Mouse (Mus musculus) left cerebral cortex, postnatal 4 days (tissue): ENCODE data around the gene Limk1. TPM values are rescaled to one million over a fixed set of nuclear protein-coding genes. Genes with fewer than 3 reads are reported as not detected.
A peak's percentile ranks its signal among the peaks of the same experiment; 100 is the strongest.

ENCODE experiments used
- DNase-seq: peaks from one replicate; pipeline ENCODE4 v3.0.0-alpha.2; 2022
- intact Hi-C: fragments of 180-260 bp; cut with DNase I; formaldehyde crosslinking; loops from one replicate; pipeline ENCODE4 v1.15.1; 2025
- total RNA-seq, 2 experiments: library from RNA; stranded (reverse); gene quantifications; 2 replicates each; pipeline ENCODE4 v1.2.3; 2021

The Limk1 gene
- 10 to 100 TPM; 68.6 to 74.2 TPM for total RNA-seq

DNA sequence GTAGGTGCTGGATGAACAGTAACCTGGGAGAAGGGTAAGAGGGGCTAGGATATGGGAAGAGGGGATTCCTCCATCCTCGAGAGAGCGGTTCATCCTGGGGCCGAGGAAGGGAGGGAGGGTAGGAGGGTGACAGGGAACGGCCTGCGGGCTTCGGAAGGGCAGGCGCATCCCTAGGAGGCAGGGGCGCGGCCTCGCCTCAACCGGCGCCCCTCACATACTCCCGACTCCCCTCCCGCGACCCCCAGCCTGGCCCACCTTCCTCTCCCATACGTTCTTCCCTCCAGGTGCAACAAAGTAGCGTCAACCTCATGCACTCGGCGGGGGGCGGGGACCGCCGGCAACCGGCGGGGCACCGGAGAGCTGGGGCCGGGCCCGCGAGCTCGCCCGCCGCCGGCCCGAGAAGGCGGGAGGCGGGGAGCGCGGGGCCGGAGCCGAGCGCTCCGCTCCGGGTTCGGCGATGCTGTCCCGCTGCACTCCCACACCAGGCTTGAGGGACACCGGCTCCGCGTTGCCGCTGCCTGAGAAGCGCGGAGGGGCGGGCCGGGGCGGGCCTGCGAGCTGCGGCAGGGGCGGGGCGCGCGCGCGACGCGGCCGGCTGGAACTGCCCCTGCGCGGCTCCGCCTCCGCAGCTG is at the start of gene Limk1:
Gene Limk1 (minus strand): TSS at position 513 of the 632 bp plus-strand sequence.
- intact Hi-C loops: no loop called here
- no peak for DNase-seq

DNA sequence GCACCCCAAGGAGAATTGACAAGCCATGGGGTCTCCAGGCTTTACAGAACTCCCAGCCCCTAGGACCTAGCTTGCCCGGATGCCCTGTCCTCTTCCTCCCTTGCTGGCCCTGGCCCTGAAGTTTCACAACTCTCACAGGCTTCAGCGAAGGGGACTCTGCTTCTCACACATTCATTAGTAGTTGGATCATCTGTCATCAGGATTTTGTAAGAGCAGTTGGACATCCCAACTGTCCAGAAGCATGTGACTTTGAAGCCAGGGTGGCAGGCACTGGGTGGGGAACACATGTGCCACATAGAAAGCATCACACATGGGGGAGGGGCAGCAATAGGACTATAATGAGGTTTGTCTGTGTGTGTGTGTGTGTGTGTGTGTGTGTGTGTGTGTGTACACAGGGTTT is 46.5 kb upstream of the Limk1 start:
- DNase-seq: no peak
- intact Hi-C loops: no loop called here

DNA sequence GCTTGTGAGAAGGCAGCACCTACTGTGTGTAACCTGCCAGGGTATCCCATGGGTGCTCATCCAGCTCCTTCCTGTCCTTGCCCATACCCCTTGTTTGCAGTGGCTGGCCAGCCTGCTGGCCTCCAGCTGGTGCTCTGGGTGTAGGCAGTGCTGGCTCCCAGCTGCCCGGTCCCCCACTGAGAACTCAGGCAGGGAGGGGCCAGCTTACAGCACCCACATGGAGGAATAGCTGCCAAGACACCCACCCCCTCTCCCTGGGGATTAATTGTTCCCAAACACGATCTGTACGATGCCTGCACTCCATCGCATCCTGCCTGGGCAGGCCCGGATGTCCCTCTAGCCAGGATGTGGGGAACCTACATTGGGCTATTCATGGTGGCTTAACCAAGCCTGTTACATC is 45.7 kb upstream of the Limk1 start:
- intact Hi-C loops: no loop called here
- no peak for DNase-seq

DNA sequence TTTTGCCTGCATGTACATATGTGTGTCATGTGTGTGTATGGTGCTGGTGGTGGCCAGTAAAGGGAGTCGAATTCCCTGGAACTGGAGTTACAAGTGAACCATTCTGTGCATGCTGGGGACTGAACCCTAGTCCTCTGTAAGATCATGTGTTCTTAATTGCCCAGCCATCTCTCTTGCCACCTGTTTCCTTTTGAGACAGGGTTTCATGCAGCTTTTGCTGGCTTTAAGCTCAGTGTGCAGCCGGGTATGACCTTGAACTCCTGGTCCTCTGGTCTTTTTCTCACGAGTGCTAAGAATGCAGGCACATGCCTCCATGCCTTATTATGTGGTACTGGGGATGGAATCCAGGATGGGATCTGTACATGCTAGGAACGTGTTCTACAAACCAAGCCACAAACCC is 44.8 kb upstream of the Limk1 start:
- DNase-seq: no peak
- intact Hi-C loops: no loop called here

- no peak for DNase-seq
- intact Hi-C loops: no loop called here
These were observed 40.7 kb upstream of the Limk1 start for GRCm38 (mm10) chr5:134729124-134729523.

DNA sequence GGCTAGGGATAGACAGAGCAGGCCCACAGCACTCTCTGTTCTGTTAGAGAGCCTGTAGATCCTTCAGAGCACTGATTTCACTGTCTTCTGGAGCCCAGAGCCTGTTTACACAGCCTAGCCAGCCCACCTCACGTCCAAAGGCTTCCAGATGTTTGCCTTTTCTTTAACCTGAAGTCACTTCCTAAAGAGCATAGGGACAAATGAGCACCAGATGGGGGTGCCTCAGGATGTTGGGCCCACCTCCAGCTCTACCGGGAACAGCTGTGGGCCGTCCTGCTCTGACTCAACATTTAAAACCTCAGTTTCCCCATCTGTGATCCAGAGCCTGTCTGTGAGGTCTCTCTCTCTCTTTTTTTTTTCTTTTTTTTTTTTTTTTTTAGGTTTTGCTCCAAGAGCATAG is 40.1 kb upstream of the Limk1 start:
- DNase-seq: no peak
- intact Hi-C loops: no loop called here

DNA sequence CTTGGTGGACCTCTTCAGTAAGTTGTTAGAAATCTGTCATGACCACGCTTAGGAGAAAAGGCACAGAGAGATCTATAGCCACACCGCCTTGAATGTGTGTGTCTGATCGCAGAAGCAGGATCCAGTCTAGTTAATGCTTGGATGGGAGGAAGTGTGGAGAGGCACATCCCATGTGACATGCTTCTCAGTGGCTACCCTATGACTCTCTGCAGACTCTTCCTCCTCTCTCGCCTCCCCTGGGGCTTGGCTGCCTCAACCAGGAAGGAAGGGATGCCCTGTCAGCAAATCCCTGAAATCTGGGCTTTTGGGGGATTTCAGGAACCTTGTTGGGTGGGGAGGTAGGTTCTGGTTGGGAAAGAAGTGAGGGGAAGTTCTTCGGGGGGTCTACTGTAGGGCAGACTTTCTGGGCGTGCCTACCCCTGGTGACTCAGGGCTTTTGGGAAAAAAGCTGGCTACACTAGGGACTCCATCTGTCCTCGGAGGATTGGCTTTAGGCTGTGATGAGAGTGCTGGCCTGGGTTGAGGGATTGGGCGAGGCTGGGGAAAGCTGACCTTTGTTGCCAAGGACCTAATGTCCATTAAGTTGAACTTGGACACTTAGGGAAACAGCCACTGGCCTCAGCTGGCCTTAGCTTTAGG is 38.7 kb upstream of the Limk1 start:
- no peak for DNase-seq
- intact Hi-C loops: no loop called here

DNA sequence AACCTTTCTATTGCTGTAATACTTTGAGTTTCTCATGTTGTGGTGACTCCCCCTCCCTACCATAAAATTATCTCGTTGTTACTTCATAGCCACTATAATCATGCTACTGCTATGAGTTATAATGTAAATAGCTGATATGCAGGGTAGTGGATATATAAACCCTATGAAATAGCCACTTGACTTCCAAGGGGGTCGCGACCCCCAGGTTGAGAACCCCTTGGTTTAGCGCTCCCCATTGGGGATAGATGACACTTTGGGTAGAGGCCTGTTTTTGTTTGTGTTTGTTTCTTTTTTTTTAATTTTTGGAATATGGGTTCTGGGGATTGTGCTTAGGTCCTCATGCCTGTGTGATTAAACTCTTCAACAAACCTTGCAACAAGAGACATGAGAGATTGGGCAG is 36.9 kb upstream of the Limk1 start:
- intact Hi-C loops: no loop called here
- DNase-seq: no peak

DNA sequence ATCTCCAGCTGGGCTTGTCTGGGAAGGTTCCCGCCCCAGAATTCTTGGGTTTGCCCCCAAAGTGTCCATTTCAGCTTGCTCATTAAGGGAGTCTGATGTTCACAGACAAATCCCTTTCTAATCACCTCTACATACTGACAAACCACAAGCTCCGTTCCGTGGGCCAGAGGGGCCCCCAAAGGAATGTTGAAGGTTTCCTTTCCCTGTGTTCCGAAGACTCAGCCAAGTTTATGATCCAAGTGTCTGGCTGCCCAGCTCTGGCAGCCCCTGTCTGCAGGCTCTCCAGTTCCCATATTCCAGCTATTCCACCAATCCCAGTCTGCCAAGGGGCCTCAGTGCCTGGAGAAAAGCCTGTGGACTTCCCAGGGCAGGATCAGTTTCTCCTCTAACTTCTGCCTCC is 31.7 kb upstream of the Limk1 start:
- intact Hi-C loops: no loop called here
- DNase-seq: no peak

GRCm38 (mm10) chr5:134711076-134711475 is 22.7 kb upstream of the Limk1 start:
- intact Hi-C loops: no loop called here

DNA sequence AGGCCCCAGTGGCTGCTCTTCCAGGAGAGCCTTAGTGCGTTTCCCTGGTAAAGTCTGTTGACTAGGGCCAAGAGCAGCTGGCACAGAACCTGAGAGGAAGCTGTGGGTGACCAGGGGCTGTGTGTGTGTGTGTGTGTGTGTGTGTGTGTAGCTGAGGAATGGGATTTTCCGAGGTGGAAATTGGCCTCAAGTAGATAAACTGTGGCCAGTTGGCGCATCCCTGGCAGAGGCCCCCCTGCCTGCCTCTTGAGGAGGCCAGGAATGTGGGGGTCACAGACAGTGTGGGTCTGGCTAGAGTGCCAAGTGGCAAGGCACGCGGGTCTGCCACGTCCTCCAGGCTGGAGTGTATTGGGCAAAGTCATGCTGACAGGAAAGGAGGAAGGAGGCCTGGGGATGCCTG is 20.9 kb upstream of the Limk1 start:
- intact Hi-C loops: no loop called here
- DNase-seq: peak; percentile 43

More at GRCm38 (mm10) chr5:134711076-134711475, 22.7 kb upstream of the Limk1 start:
- DNase-seq: no peak

- peak; percentile 75 for DNase-seq
These were observed 15.8 kb upstream of the Limk1 start for GRCm38 (mm10) chr5:134704157-134704556.

DNA sequence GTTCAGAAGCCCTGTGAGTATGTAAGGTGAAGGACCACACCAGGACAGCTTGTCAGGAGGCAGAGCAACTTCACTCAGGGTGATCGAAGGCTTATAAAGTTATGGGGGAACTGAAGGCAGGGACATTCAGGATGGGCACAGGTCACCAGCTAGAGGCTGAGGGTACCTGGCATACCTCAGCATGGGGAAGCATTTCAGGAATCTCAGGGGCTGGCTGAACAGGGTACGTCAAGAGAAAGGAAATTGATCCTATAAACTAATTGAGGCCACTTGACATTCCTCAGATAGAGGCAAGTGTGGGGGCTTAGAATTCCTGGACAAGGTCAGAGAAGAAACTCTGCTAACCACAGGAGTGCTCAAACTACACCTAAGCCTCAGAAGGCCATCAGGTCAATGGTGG is 7.1 kb upstream of the Limk1 start:
- DNase-seq: no peak
- intact Hi-C loops: no loop called here

More at GRCm38 (mm10) chr5:134704157-134704556, 15.8 kb upstream of the Limk1 start:
- intact Hi-C loops: no loop called here

DNA sequence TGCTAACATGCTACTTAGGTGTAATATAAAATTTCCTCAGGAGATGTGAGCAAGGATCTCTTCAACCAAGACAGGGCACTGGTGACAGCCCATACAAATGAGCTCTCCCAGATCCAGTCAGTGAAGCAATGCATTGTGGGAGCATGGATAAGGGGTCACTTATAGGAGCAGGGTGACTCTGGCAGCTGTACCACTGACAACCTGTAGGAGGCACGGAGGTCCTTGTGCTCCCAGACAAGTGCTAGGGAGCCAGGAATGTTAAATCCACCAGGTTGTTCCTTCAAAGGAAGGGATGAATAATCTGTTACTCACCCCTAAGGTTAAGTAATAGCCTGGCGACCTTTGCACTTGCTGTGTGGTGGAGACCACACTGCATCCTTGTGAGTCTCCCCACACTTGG is 6.7 kb upstream of the Limk1 start:
- intact Hi-C loops: no loop called here
- no peak for DNase-seq

GRCm38 (mm10) chr5:134692704-134693103 is 4.3 kb upstream of the Limk1 start:
- DNase-seq: no peak
- intact Hi-C loops: no loop called here

GRCm38 (mm10) chr5:134688718-134689284 is 403 bp upstream of the Limk1 start:
- peak; percentile 99 for DNase-seq
- intact Hi-C loops: no loop called here

- intact Hi-C loops: no loop called here
- no peak for DNase-seq
These were observed 1.2 kb downstream of the Limk1 start for GRCm38 (mm10) chr5:134687187-134687586.

- intact Hi-C loops: no loop called here
- no peak for DNase-seq
These were observed 1.9 kb downstream of the Limk1 start for GRCm38 (mm10) chr5:134686541-134686940.

DNA sequence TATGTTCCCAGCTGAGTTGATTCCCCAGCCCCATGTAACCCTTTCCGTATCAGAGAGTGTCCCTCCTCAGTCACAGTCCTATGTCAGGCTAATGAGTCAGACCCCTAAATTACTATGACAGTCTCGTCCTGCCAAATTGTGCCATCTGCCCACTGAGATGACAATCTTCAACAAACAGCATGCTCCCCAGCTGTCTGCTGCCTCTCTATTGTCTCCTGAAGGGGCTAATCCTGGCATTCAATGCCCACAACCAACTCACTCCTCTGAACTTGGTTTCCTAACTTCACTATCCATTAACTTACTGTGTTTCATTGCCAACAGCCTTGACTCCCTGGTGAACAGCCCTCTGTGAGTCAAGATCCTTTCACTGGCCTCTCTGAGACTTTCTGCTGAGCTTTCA is 4.0 kb downstream of the Limk1 start:
- peak; percentile 55 for DNase-seq
- intact Hi-C loops: no loop called here

DNA sequence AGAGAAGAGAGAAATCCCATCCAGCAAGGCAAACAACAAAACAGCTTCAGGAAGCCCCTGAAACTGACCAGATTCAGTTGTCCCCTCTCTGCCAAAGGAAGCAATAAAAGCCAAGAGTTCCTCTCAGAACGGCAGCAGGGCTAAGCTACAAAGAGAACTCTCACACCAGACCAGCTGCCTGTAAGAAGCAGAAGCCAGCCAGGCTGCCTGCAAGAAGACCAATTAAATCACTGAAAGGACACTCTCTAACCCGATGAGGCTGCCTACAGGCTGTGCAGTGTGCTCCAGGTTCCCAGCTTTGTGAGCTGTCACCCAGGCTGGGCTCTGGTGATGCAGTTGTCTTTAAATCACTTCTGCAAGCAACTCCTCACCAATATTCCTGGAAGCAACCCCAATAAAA is 4.6 kb downstream of the Limk1 start:
- DNase-seq: peak; percentile 26
- intact Hi-C loops: no loop called here

- intact Hi-C loops: no loop called here
- no peak for DNase-seq
These were observed 8.2 kb downstream of the Limk1 start for GRCm38 (mm10) chr5:134680238-134680637.

- intact Hi-C loops: no loop called here
- no peak for DNase-seq
These were observed 9.4 kb downstream of the Limk1 start for GRCm38 (mm10) chr5:134678827-134679546.
